Mouse (Mus musculus): Measurements from ENCODE around the gene Dhrs2. TPM values are rescaled to one million over a fixed set of nuclear protein-coding genes. Genes with fewer than 3 reads are reported as not detected.

The Dhrs2 gene
- polyA plus RNA-seq, 1 experiment from 2014 or later, result 0.24 TPM

DNA sequence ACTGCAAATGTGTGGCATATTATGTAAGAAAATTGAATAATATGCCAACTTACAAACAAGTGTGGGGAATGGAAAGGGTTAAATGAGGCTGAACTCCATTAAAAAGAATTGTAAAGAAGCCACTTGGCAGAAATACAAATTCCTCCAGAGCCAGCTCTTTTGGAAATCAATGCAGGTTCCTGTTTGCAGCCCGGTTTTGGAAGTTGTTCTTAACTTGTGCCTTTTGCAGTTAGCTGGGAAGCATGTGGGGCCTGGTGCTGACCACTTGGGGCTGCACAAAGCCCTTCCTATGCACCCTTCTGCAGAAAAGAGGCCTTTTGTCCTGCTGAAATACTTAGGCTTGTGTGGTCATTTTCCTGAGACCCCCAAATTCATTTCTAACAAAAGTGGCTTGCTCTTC, 1.4 kb downstream of the Dhrs2 start:
- H3K9ac ChIP-seq (ENCODE audit: low read length), result no peak overlapping the region
- H3K4me2 ChIP-seq (ENCODE audit: low read depth, low read length), result no peak overlapping the region
- no peaks in the 10 kb centered on the region for H3K9me3 ChIP-seq (ENCODE audit: control insufficient read depth, low read length)
- no peak overlapping the region for H3K27ac ChIP-seq (ENCODE audit: low read length)
- WGBS, result 6% methylated on average over 1 of the region's 1 CpGs
- peak; percentile 45; the same call in 1 of the 2 replicates for ATAC-seq (ENCODE audit: low read depth)
- no peak overlapping the region for H3K4me3 ChIP-seq (ENCODE audit: low read length)
- no peaks in the 10 kb centered on the region for H3K36me3 ChIP-seq (ENCODE audit: control insufficient read depth, insufficient read depth, low read length)
- no peaks in the 10 kb centered on the region for H3K4me1 ChIP-seq (replicated peaks; ENCODE audit: control insufficient read depth, insufficient read depth, low read length)
- no peaks in the 10 kb centered on the region for H3K27me3 ChIP-seq (ENCODE audit: control insufficient read depth, insufficient read depth, low read depth, low read length)

DNA sequence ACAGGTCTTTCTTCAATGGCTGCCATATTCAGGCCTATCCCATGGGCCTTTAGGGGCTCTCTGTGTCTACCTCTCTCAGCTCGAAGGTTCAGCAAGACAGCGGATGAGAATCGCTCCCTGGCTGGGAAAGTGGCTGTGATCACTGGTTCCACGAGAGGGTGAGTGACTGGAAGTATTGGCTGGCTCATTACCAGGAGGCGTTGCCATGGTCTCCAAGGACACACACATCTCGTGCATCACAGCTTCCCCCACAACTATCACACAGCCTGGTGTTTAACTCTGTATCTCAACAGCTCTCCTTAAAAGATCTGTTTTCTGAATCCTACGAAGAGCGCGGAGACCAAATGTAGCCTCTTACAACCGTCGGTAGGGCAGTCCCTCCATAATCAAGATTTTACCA, 12.8 kb downstream of the Dhrs2 start:
- Histone ChIP-seq H3K4me2 (ENCODE audit: low read depth, low read length) (no peak overlapping the region), H3K27ac (ENCODE audit: low read length) (no peak overlapping the region), H3K9ac (ENCODE audit: low read length) (no peak overlapping the region), H3K4me1 (replicated peaks; ENCODE audit: control insufficient read depth, insufficient read depth, low read length) (no peaks in the 10 kb centered on the region), H3K36me3 (ENCODE audit: control insufficient read depth, insufficient read depth, low read length) (no peaks in the 10 kb centered on the region), H3K27me3 (ENCODE audit: control insufficient read depth, insufficient read depth, low read depth, low read length) (no peaks in the 10 kb centered on the region), H3K4me3 (ENCODE audit: low read length) (no peak overlapping the region), H3K9me3 (ENCODE audit: control insufficient read depth, low read length) (no peaks in the 10 kb centered on the region)
- no peak for ATAC-seq (ENCODE audit: low read depth)
- WGBS, result 86% methylated on average over 11 of the region's 11 CpGs

GRCm38 (mm10) chr14:55236685-55237084, 14.9 kb downstream of the Dhrs2 start:
- Histone ChIP-seq H3K4me2 (ENCODE audit: low read depth, low read length) (no peak overlapping the region), H3K36me3 (ENCODE audit: control insufficient read depth, insufficient read depth, low read length) (no peaks in the 10 kb centered on the region), H3K27ac (ENCODE audit: low read length) (no peak overlapping the region), H3K9ac (ENCODE audit: low read length) (no peak overlapping the region), H3K4me3 (ENCODE audit: low read length) (no peak overlapping the region), H3K9me3 (ENCODE audit: control insufficient read depth, low read length) (no peaks in the 10 kb centered on the region), H3K27me3 (ENCODE audit: control insufficient read depth, insufficient read depth, low read depth, low read length) (no peaks in the 10 kb centered on the region), H3K4me1 (replicated peaks; ENCODE audit: control insufficient read depth, insufficient read depth, low read length) (no peaks in the 10 kb centered on the region)
- 58% methylated on average over 2 of the region's 2 CpGs for WGBS
- ATAC-seq (ENCODE audit: low read depth), result no peak

GRCm38 (mm10) chr14:55242664-55243063, 20.9 kb downstream of the Dhrs2 start:
- H3K27me3 ChIP-seq (ENCODE audit: control insufficient read depth, insufficient read depth, low read depth, low read length), result no peaks in the 10 kb centered on the region
- H3K4me2 ChIP-seq (ENCODE audit: low read depth, low read length), result no peak overlapping the region
- H3K36me3 ChIP-seq (ENCODE audit: control insufficient read depth, insufficient read depth, low read length), result no peaks in the 10 kb centered on the region
- no peak overlapping the region for H3K27ac ChIP-seq (ENCODE audit: low read length)
- no peak overlapping the region for H3K4me3 ChIP-seq (ENCODE audit: low read length)
- 86% methylated on average over 1 of the region's 1 CpGs for WGBS
- no peak for ATAC-seq (ENCODE audit: low read depth)
- no peaks in the 10 kb centered on the region for H3K4me1 ChIP-seq (replicated peaks; ENCODE audit: control insufficient read depth, insufficient read depth, low read length)
- H3K9me3 ChIP-seq (ENCODE audit: control insufficient read depth, low read length), result no peaks in the 10 kb centered on the region
- no peak overlapping the region for H3K9ac ChIP-seq (ENCODE audit: low read length)

DNA sequence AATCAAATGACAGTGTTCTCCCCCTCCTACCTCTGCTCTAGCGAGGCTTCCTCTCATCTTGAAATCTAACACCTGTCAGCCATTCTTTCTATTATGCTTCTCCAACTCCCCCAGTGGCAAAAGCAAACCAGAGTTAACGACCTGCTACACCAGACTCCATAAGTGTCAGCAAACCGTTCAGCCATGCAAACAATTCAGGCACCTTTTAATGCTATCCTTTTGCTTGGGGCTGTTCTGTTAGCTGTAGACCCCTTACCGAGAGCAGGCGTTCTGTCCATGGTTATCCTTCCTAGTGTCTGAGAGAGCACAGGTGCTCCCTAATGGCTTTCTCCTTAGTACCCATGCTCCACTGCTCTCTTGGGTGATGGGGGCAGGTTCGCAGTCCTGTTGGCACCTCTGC, 25.4 kb downstream of the Dhrs2 start:
- Histone ChIP-seq H3K27ac (ENCODE audit: low read length) (no peak overlapping the region), H3K4me1 (replicated peaks; ENCODE audit: control insufficient read depth, insufficient read depth, low read length) (no peaks in the 10 kb centered on the region), H3K27me3 (ENCODE audit: control insufficient read depth, insufficient read depth, low read depth, low read length) (no peaks in the 10 kb centered on the region), H3K9me3 (ENCODE audit: control insufficient read depth, low read length) (no peaks in the 10 kb centered on the region), H3K9ac (ENCODE audit: low read length) (no peak overlapping the region), H3K4me2 (ENCODE audit: low read depth, low read length) (no peak overlapping the region), H3K4me3 (ENCODE audit: low read length) (no peak overlapping the region), H3K36me3 (ENCODE audit: control insufficient read depth, insufficient read depth, low read length) (no peaks in the 10 kb centered on the region)
- ATAC-seq (ENCODE audit: low read depth), result no peak
- WGBS, result 46% methylated on average over 6 of the region's 6 CpGs

- H3K9me3 ChIP-seq (ENCODE audit: control insufficient read depth, low read length), result no peaks in the 10 kb centered on the region
- 74% methylated on average over 6 of the region's 6 CpGs for WGBS
- no peaks in the 10 kb centered on the region for H3K36me3 ChIP-seq (ENCODE audit: control insufficient read depth, insufficient read depth, low read length)
- no peak overlapping the region for H3K27ac ChIP-seq (ENCODE audit: low read length)
- no peak overlapping the region for H3K4me3 ChIP-seq (ENCODE audit: low read length)
- H3K4me2 ChIP-seq (ENCODE audit: low read depth, low read length), result no peak overlapping the region
- H3K9ac ChIP-seq (ENCODE audit: low read length), result no peak overlapping the region
- no peak for ATAC-seq (ENCODE audit: low read depth)
- H3K27me3 ChIP-seq (ENCODE audit: control insufficient read depth, insufficient read depth, low read depth, low read length), result no peaks in the 10 kb centered on the region
- H3K4me1 ChIP-seq (replicated peaks; ENCODE audit: control insufficient read depth, insufficient read depth, low read length), result no peaks in the 10 kb centered on the region
Observed at GRCm38 (mm10) chr14:55248284-55248683, 26.5 kb downstream of the Dhrs2 start.

DNA sequence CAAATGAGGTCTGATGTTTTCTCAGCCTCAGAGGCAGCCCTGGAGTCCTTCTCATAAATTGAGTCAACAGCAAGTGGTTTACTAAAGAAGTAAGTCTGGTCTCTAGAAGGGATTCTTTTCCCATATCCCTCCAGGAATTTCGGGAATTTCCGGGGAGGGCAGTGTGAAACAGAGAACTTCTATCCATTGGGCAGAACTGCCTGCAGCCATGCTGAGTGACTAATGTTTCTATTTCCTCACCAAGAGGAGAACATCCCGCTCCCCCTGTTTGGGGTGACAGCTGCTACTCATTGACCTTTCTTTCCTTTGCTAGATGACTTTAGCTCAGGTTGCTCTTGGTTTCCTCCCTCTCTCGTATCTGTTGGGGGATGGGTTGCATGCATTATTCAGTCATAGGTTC, 31.8 kb downstream of the Dhrs2 start:
- H3K27me3 ChIP-seq (ENCODE audit: control insufficient read depth, insufficient read depth, low read depth, low read length), result no peaks in the 10 kb centered on the region
- 49% methylated on average over 4 of the region's 4 CpGs for WGBS
- no peak for ATAC-seq (ENCODE audit: low read depth)
- no peaks in the 10 kb centered on the region for H3K4me1 ChIP-seq (replicated peaks; ENCODE audit: control insufficient read depth, insufficient read depth, low read length)
- no peaks in the 10 kb centered on the region for H3K9me3 ChIP-seq (ENCODE audit: control insufficient read depth, low read length)
- H3K36me3 ChIP-seq (ENCODE audit: control insufficient read depth, insufficient read depth, low read length), result no peaks in the 10 kb centered on the region
- H3K9ac ChIP-seq (ENCODE audit: low read length), result no peak overlapping the region
- no peak overlapping the region for H3K27ac ChIP-seq (ENCODE audit: low read length)
- H3K4me2 ChIP-seq (ENCODE audit: low read depth, low read length), result no peak overlapping the region
- no peak overlapping the region for H3K4me3 ChIP-seq (ENCODE audit: low read length)

DNA sequence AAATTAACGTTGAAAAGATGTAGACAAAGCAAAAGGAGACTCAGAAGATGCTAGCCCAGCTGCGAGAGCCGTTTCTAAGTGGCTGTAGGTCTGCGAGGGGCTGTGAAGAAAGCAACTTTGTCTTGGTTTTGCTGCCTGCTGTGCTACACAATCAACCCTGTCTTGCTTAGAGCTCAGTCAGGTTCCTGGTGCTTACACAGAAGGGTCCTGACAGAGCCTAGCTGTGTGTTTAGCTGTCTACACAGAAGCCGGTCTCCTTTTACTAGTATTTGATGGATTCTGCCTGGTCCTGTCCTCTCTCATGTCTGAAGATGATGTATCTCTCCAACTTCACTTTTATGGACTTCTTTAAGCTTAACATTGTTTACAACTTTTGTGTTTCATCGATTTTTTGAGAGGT, 33.6 kb downstream of the Dhrs2 start:
- H3K4me1 ChIP-seq (replicated peaks; ENCODE audit: control insufficient read depth, insufficient read depth, low read length), result no peaks in the 10 kb centered on the region
- H3K4me2 ChIP-seq (ENCODE audit: low read depth, low read length), result no peak overlapping the region
- H3K4me3 ChIP-seq (ENCODE audit: low read length), result no peak overlapping the region
- H3K27ac ChIP-seq (ENCODE audit: low read length), result no peak overlapping the region
- H3K9me3 ChIP-seq (ENCODE audit: control insufficient read depth, low read length), result no peaks in the 10 kb centered on the region
- no peak overlapping the region for H3K9ac ChIP-seq (ENCODE audit: low read length)
- WGBS, result 66% methylated on average over 6 of the region's 6 CpGs
- H3K27me3 ChIP-seq (ENCODE audit: control insufficient read depth, insufficient read depth, low read depth, low read length), result no peaks in the 10 kb centered on the region
- ATAC-seq (ENCODE audit: low read depth), result no peak
- H3K36me3 ChIP-seq (ENCODE audit: control insufficient read depth, insufficient read depth, low read length), result no peaks in the 10 kb centered on the region

GRCm38 (mm10) chr14:55271158-55271557, 49.4 kb downstream of the Dhrs2 start:
- Histone ChIP-seq H3K36me3 (ENCODE audit: control insufficient read depth, insufficient read depth, low read length) (no peaks in the 10 kb centered on the region), H3K4me2 (ENCODE audit: low read depth, low read length) (no peak overlapping the region), H3K4me1 (replicated peaks; ENCODE audit: control insufficient read depth, insufficient read depth, low read length) (no peaks in the 10 kb centered on the region), H3K27me3 (ENCODE audit: control insufficient read depth, insufficient read depth, low read depth, low read length) (no peaks in the 10 kb centered on the region), H3K4me3 (ENCODE audit: low read length) (no peak overlapping the region), H3K9ac (ENCODE audit: low read length) (no peak overlapping the region), H3K9me3 (ENCODE audit: control insufficient read depth, low read length) (no peaks in the 10 kb centered on the region), H3K27ac (ENCODE audit: low read length) (no peak overlapping the region)
- ATAC-seq (ENCODE audit: low read depth), result no peak
- 27% methylated on average over 3 of the region's 3 CpGs for WGBS

DNA sequence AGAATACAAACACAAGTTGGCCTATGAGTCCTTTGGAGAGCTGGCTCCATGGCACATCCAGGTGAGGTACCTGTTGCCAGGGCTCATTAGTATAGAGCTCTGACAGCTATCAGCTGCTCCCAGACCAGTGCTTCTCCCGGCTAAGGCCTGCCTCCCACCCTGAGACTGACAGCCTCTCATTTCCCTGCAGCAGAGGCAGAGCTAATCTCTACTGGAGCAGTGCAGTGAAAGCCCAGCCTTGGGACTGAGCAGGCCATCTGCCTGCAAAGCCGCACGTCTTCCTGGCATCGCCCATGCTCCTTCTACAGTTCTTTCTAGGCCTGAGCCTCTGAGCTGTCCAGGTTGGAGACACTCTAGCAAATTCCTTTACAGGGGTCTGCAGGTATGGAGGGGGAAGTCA, 51.2 kb downstream of the Dhrs2 start:
- H3K36me3 ChIP-seq (ENCODE audit: control insufficient read depth, insufficient read depth, low read length), result no peaks in the 10 kb centered on the region
- no peak for ATAC-seq (ENCODE audit: low read depth)
- H3K9ac ChIP-seq (ENCODE audit: low read length), result no peak overlapping the region
- H3K27me3 ChIP-seq (ENCODE audit: control insufficient read depth, insufficient read depth, low read depth, low read length), result no peaks in the 10 kb centered on the region
- no peak overlapping the region for H3K27ac ChIP-seq (ENCODE audit: low read length)
- whole genome bisulfite sequencing, result 67% methylated on average over 4 of the region's 4 CpGs
- H3K4me3 ChIP-seq (ENCODE audit: low read length), result no peak overlapping the region
- H3K4me1 ChIP-seq (replicated peaks; ENCODE audit: control insufficient read depth, insufficient read depth, low read length), result no peaks in the 10 kb centered on the region
- no peaks in the 10 kb centered on the region for H3K9me3 ChIP-seq (ENCODE audit: control insufficient read depth, low read length)
- no peak overlapping the region for H3K4me2 ChIP-seq (ENCODE audit: low read depth, low read length)
